Mouse (Mus musculus): Measurements from ENCODE around the gene Ptprd. TPM values are rescaled to one million over a fixed set of nuclear protein-coding genes. Genes with fewer than 3 reads are reported as not detected.

Gene Ptprd
- not detected for total RNA-seq (2023)

GRCm38 (mm10) chr4:78211529-78212494 is at the start of gene Ptprd:
Ptprd (minus strand) TSS chr4:78211961.

